Mouse (Mus musculus) kidney, postnatal 0 days (tissue): ENCODE data around the gene Pde1b. TPM values are rescaled to one million over a fixed set of nuclear protein-coding genes. Genes with fewer than 3 reads are reported as not detected.

Experiments used
- ATAC-seq: fragments of 200-750 bp; cut with Nextera tagmentation; replicated peaks from 2 replicates; pipeline ENCODE4 v1.8.0; 2017; ENCODE audit warnings: low read depth, moderate number of reproducible peaks, moderate TSS enrichment, moderate library complexity; ENCODE audit not compliant: low FRiP score
- DNase-seq: peaks from one replicate; pipeline ENCODE4 v3.0.0-alpha.2; 2016; ENCODE audit warnings: low spot score
- H3K27ac ChIP-seq: fragments of 300-500 bp; sonication (generic); 2 replicates; pipeline ENCODE4 v1.5.1; 2014; ENCODE audit warnings: mild to moderate bottlenecking
- H3K27me3 ChIP-seq: fragments of 300-500 bp; sonication (generic); 2 replicates; pipeline ENCODE4 v1.6.1; 2014; ENCODE audit warnings: low read length, mixed read lengths; ENCODE audit not compliant: insufficient read depth
- H3K36me3 ChIP-seq: fragments of 300-500 bp; sonication (generic); 2 replicates; pipeline ENCODE4 v1.6.1; 2014; ENCODE audit warnings: low read length, mixed read lengths; ENCODE audit not compliant: insufficient read depth
- H3K4me1 ChIP-seq: fragments of 300-500 bp; sonication (generic); replicated peaks from 2 replicates; pipeline ENCODE4 v1.6.1; 2014; ENCODE audit warnings: antibody characterized with exemption, low read length, mixed read lengths; ENCODE audit not compliant: insufficient read depth
- H3K4me2 ChIP-seq: fragments of 300-500 bp; sonication (generic); 2 replicates; pipeline ENCODE4 v1.6.1; 2014; ENCODE audit warnings: mild to moderate bottlenecking, low read length, moderate library complexity, mixed read lengths
- H3K4me3 ChIP-seq: fragments of 300-500 bp; sonication (generic); replicated peaks from 2 replicates; pipeline ENCODE4 v1.5.1; 2014; ENCODE audit warnings: low read depth, low read length
- H3K9ac ChIP-seq: fragments of 300-500 bp; sonication (generic); 2 replicates; pipeline ENCODE4 v1.6.1; 2014; ENCODE audit warnings: low read depth, low read length
- H3K9me3 ChIP-seq: fragments of 300-500 bp; sonication (generic); replicated peaks from 2 replicates; pipeline ENCODE4 v1.6.1; 2016; ENCODE audit warnings: low read length, inconsistent platforms, mixed read lengths
- CTCF ChIP-seq: IDR thresholded peaks from 2 replicates; pipeline ENCODE4 v1.5.1; 2016; ENCODE audit warnings: antibody characterized with exemption, low read depth, mild to moderate bottlenecking, moderate library complexity
- WGBS: fragments of 180-500 bp; shearing (Covaris S2); extraction: QIAGEN DNeasy Blood & Tissue Kit; methylation state at CpG from one replicate; pipeline ENCODE4 v1.1.7; 2014; 5-methylcytosine and 5-hydroxymethylcytosine counted together
- polyA plus RNA-seq: library from polyadenylated mRNA; unstranded; fragments of >200 nt; fragmentation: Nextera tagmentation; extraction: Ambion mirVana; gene quantifications from 2 replicates; pipeline ENCODE4 v1.2.1, GENCODE M21; 2015

Pde1b gene
- polyA plus RNA-seq, 1 experiment from 2014 or later = 3.5 TPM

DNA sequence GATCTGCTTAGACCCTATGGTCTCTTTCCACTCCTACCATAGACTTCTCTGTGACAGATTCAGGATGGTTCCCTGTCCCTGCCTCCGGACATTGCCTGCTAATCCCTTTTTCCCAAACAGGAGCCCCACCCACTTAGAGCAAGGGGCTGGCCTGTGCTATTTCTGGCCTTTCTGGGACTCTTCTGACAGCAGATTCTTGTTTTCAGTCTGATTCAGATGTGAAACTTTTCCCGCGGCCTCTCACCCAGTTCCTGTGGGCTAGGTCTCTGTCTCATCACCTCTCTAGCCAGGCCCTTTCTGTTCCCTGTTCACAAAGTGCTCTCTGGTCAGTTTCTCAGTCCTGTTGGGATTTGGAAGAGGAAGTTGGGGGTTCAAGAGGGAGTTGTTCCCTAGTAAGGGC, 12.1 kb downstream of the Pde1b start:
- ATAC-seq (no peak), DNase-seq (no peak)
- Histone ChIP-seq H3K36me3 (no peaks in the 10 kb centered on the region), H3K4me3 (no peak overlapping the region), H3K9ac (no peak overlapping the region), H3K4me2 (peak overlapping the region; percentile 19; the same call in 1 of the 2 replicates), H3K4me1 (no peaks in the 10 kb centered on the region), H3K9me3 (no peaks in the 10 kb centered on the region), H3K27me3 (no peaks in the 10 kb centered on the region), H3K27ac (no peak overlapping the region)
- 48% methylated on average over 3 of the region's 3 CpGs for WGBS
- no peak for TF ChIP-seq CTCF

DNA sequence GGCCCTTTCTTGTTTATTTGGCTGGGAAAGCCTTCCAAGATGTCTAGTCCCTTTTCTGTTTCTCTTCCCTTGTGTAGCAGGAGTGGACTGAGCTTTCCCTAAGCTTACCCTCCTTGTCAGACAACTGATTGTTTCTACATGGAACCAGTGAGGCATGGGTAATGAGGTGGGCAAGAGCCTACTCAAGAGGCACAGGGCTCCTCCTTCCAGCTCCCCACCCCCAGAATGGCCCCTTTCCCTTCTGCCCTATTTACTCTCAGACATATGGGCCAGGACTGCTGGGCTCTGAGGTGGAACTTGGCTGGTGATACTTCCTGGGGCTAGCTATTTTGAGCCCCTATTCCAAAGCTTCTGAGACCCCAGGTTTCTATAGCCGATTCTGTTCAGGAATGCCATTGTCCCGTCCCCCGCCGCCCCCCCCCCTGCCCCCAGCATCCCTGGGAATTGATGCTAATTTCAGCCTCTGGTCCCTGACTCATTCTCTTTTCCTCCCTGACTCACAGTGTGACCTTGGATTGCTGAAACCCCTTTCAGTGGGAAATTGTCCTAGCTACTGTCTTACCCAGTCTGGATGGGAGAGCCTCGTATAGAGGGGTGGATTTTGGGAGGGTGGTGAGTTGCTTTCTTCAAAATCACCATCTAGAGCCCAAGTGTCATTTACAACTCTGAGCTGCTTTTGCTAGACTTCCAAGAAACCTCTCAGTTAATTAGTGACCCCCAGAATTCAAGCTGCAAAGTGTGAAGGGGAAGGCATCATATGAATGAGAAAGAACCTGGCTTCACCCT, 16.0 kb downstream of the Pde1b start:
- DNase-seq (no peak), ATAC-seq (no peak)
- TF ChIP-seq CTCF = no peak
- no peak overlapping the region for H3K4me2 ChIP-seq
- no peaks in the 10 kb centered on the region for H3K9me3 ChIP-seq
- 11% methylated on average over 5 of the region's 5 CpGs for WGBS
- no peak overlapping the region for H3K27ac ChIP-seq
- H3K4me3 ChIP-seq = no peak overlapping the region
- no peaks in the 10 kb centered on the region for H3K36me3 ChIP-seq
- no peak overlapping the region for H3K9ac ChIP-seq
- H3K4me1 ChIP-seq = no peaks in the 10 kb centered on the region
- no peaks in the 10 kb centered on the region for H3K27me3 ChIP-seq

DNA sequence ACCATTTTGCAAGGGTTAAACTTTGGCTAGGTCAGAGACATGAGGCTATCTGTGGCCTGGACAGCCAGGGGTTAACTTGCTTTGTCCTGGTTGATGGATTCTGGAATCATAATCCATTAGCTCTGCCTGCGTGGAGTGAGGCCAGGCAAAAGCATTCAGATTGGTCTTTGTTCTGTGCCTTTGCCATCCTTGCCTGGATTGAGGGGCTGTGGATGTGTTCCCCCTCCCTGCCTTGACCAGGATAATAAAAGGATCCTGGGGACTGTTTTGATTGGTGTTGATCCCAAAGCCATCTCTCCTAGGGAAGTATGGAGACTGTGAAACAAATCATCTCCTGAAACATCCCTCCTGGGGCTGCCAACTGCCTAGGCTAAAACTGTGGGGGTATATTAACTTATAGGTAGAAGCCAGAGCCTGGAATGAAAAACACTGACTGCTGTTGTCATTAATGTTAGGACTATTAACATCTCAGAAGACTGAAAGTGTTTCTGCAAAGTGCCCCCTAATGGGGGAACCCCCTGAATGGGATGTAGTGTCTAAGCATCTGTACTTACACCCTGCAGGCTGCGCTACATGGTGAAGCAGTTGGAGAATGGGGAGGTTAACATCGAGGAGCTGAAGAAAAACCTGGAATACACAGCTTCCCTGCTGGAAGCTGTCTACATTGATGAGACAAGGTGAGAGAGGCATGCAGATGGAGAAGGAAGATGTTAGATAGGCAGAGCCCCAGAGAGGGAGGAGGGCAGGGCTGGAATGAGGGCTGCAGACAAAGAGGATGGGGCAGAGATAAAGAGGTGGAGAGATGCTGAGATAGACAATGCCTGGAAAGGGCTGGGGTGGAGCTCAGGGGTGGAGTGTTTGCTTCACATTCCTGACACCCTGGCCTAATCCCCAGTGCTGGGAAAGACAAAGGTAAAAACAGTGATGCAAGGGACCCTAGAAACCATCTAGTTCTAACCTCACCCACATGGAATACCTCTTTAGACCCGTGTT, 16.8 kb downstream of the Pde1b start:
- H3K36me3 ChIP-seq = no peaks in the 10 kb centered on the region
- no peak for TF ChIP-seq CTCF
- no peak overlapping the region for H3K9ac ChIP-seq
- WGBS = 35% methylated on average over 4 of the region's 4 CpGs
- no peak for ATAC-seq
- H3K4me1 ChIP-seq = no peaks in the 10 kb centered on the region
- H3K4me3 ChIP-seq = no peak overlapping the region
- no peak overlapping the region for H3K4me2 ChIP-seq
- H3K27ac ChIP-seq = no peak overlapping the region
- no peaks in the 10 kb centered on the region for H3K9me3 ChIP-seq
- DNase-seq = no peak
- no peaks in the 10 kb centered on the region for H3K27me3 ChIP-seq

DNA sequence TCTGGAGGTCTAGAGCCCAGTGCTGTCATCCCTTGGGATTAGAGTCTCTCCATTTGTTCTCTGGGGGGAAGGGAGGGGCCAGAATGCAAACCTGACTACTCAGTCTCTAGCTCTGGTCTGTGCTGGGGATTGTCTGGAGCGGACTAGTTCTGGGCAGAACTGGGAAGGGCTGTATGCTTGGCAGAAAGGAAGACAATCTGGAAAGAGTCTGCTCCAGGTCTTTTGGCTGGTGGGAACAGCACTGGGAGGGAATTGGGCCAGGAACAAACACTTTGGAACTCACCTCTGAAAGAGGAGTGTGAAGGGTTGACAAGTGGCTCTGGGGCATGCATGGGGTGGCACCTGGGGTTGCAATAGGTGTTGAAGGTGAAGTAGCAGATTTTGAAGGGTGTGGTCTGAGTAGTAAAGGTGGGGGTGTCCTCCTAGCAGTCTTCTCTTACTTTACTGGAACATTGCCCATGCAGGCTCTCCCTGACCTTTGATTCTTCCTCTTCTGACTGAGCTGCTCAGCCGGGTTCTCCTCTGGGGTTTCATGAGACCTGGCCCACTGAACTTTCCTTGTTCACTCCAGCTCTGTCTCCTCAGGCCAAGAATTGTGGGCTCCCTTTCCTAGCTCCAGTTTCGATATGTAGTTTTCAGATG, 19.7 kb downstream of the Pde1b start:
- ATAC-seq (no peak), DNase-seq (no peak)
- WGBS = 64% methylated on average over 3 of the region's 3 CpGs
- H3K4me1 ChIP-seq = no peaks in the 10 kb centered on the region
- H3K4me3 ChIP-seq = no peak overlapping the region
- TF ChIP-seq CTCF = no peak
- no peak overlapping the region for H3K27ac ChIP-seq
- H3K36me3 ChIP-seq = no peaks in the 10 kb centered on the region
- no peak overlapping the region for H3K4me2 ChIP-seq
- no peaks in the 10 kb centered on the region for H3K27me3 ChIP-seq
- no peak overlapping the region for H3K9ac ChIP-seq
- no peaks in the 10 kb centered on the region for H3K9me3 ChIP-seq

DNA sequence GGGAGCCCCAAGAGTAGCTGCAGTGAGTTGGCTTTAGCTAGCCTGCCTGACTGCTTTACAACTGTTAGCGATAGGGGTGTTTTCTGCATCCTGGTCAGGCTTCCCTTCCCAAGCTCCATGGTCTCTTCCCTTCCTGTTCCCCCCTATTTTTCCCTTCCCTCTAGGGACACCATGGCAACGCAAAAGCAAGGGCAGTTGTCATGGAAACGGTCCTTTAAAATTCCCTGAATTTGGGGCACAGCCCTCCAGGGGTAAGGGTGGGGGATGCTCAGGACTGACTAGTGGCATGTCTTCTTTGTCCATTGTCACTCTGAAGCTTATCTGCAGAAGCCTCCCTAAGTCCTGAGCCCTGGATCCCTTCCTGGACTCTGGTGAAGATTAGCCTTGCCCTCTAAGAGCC, 20.3 kb downstream of the Pde1b start:
- Histone ChIP-seq H3K27ac (no peak overlapping the region), H3K9me3 (no peaks in the 10 kb centered on the region), H3K27me3 (no peaks in the 10 kb centered on the region), H3K4me1 (no peaks in the 10 kb centered on the region), H3K36me3 (no peaks in the 10 kb centered on the region), H3K9ac (no peak overlapping the region), H3K4me2 (no peak overlapping the region), H3K4me3 (no peak overlapping the region)
- DNase-seq = no peak
- 59% methylated on average over 3 of the region's 3 CpGs for WGBS
- ATAC-seq = no peak
- no peak for TF ChIP-seq CTCF

DNA sequence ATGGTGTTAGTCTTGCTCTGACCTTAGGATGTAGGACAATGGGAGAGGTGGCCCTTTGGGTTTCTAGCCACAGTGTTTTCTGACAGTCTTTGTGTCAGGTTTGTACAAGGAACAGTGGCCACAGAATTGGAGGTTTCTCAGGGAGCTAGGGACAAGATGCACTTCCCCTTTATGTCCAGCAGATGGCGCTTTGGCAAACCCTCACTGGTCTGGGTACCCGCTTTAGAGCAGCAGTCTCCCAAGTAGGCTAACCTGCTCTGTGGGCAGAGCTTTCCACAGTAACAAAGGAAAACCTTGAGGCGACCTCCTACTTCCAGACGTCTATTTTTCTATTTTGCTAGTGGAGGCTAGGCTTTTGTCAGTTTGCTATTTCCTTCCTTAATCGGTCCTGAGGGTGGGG, 27.5 kb downstream of the Pde1b start:
- no peaks in the 10 kb centered on the region for H3K27me3 ChIP-seq
- no peaks in the 10 kb centered on the region for H3K36me3 ChIP-seq
- H3K4me3 ChIP-seq = no peak overlapping the region
- H3K27ac ChIP-seq = no peak overlapping the region
- TF ChIP-seq CTCF = peak; percentile 96
- no peak overlapping the region for H3K9ac ChIP-seq
- ATAC-seq (no peak; the same call in 1 of the 2 replicates), DNase-seq (peak; percentile 86)
- no peaks in the 10 kb centered on the region for H3K4me1 ChIP-seq
- no peak overlapping the region for H3K4me2 ChIP-seq
- H3K9me3 ChIP-seq = no peaks in the 10 kb centered on the region
- 6% methylated on average over 5 of the region's 5 CpGs for WGBS
